In the genomic region with DNA sequence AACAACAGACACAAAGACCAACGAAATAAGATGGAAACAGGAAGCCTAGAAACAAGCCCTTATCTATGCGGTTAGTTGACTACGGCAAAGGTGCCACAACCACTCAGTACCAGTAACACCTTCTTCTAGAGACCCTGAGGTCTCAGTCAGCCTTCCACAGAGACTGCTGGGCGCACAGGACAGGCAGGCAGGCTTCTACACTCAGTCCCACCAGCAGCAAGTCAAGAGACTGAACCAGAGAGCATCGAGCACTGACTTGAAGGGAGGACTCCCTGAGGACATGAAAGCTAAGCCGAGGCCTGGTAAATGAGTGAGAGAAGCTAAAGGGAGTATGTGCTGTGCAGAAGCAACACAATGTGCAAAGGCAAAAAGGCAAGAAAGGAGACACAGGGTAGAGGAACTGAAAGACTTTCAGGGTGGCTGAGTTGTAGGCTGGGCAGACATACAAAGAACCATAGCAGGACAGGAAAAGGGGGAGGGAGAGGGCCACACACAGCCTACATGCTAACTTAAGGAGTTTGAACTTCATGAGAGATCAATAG, we compare ENCODE assay signal across 12 mouse cellular contexts. TPM values are rescaled to one million over a fixed set of nuclear protein-coding genes. Genes with fewer than 3 reads are reported as not detected.
DNase-seq lines count a peak whose midpoint lies in the region; ATAC-seq lines count a peak whose summit lies in the region.
"Had no signal": no experiment of that assay in that cellular context is flagged by ENCODE, and none has a peak within 500 bp of the region (broad histone marks: within the 10 kb centered on the region; RNA-seq: fewer than 3 reads in every experiment).

No protein-coding gene starts in this region.

- no peak overlapping the region for H3K4me3 ChIP-seq in heart, embryonic 12.5 days
- H3K4me3 ChIP-seq in liver, embryonic 13.5 days (replicated peaks), result peak overlapping the region; percentile 31; the same call in 1 of the 2 replicates
- H3K4me3 ChIP-seq: limb, embryonic 13.5 days; midbrain, embryonic 10.5 days had no signal

- H3K4me2 ChIP-seq in heart, embryonic 12.5 days, result no peak overlapping the region
- peak overlapping the region; percentile 56 for H3K4me2 ChIP-seq in liver, embryonic 13.5 days
- H3K4me2 ChIP-seq: limb, embryonic 13.5 days had no signal

- intact Hi-C loops in heart, postnatal 36 days (cut with DNase I), result no loop called here

- no peaks in the 10 kb centered on the region for H3K27me3 ChIP-seq in heart, embryonic 12.5 days (replicated peaks)
- H3K27me3 ChIP-seq in liver, embryonic 13.5 days, result no peaks in the 10 kb centered on the region
- H3K27me3 ChIP-seq: limb, embryonic 13.5 days had no signal

- H3K9me3 ChIP-seq in heart, embryonic 12.5 days (replicated peaks), result no peaks in the 10 kb centered on the region
- H3K9me3 ChIP-seq in liver, embryonic 13.5 days (replicated peaks), result no peaks in the 10 kb centered on the region
- H3K9me3 ChIP-seq: limb, embryonic 13.5 days; midbrain, embryonic 10.5 days had no signal

- no peak for ATAC-seq in heart, embryonic 12.5 days (ENCODE audit: insufficient number of reproducible peaks, low FRiP score)
- ATAC-seq in liver, embryonic 13.5 days (ENCODE audit: low read depth), result peak; percentile 17; the same call in 1 of the 2 replicates
- ATAC-seq: hindbrain, postnatal 0 days had no signal

- H3K9ac ChIP-seq in heart, embryonic 12.5 days, result no peak overlapping the region
- peak overlapping the region; percentile 63 for H3K9ac ChIP-seq in liver, embryonic 13.5 days
- H3K9ac ChIP-seq: limb, embryonic 13.5 days had no signal

- no peak for DNase-seq in heart, postnatal 36 days
- DNase-seq in thymus, postnatal 0 days (ENCODE audit: low spot score), result peak; percentile 22
- no peak for DNase-seq in thymus, adult 18-20 months
- no peak for DNase-seq in liver, embryonic 13.5 days
- no peak for DNase-seq in MN1 (ENCODE audit: low spot score)
- no peak for DNase-seq in cerebellum, postnatal 36 days
- no peak for DNase-seq in frontal cortex, postnatal 25 days (ENCODE audit: low spot score in 2 of 2)

- WGBS in heart, embryonic 12.5 days, result 68% methylated on average over 6 of the region's 6 CpGs
- 40% methylated on average over 6 of the region's 6 CpGs for WGBS in liver, embryonic 13.5 days (ENCODE audit: insufficient replicate concordance)

- H3K36me3 ChIP-seq in heart, embryonic 12.5 days, result peaks cover 13% of the 10 kb centered on the region
- H3K36me3 ChIP-seq in liver, embryonic 13.5 days, result peaks cover 89% of the 10 kb centered on the region

- H3K4me1 ChIP-seq in heart, embryonic 12.5 days (replicated peaks), result peaks cover 49% of the 10 kb centered on the region
- H3K4me1 ChIP-seq in liver, embryonic 13.5 days (replicated peaks), result peaks cover 97% of the 10 kb centered on the region
- H3K4me1 ChIP-seq: limb, embryonic 13.5 days; midbrain, embryonic 10.5 days had no signal

- H3K27ac ChIP-seq in heart, embryonic 12.5 days (ENCODE audit: poor library complexity, severe bottlenecking), result peak overlapping the region; percentile 12; the same call in 1 of the 2 replicates
- peak overlapping the region; percentile 84 for H3K27ac ChIP-seq in liver, embryonic 13.5 days
- H3K27ac ChIP-seq: hindbrain, postnatal 0 days; limb, embryonic 13.5 days; midbrain, embryonic 10.5 days had no signal

RNA-seq across cellular contexts. Expression of a gene that starts 16.8 kb away (rescaled TPM):
- polyA plus RNA-seq in heart, embryonic 12.5 days (2016; fragmentation: Nextera tagmentation; extraction: Ambion mirVana), result 11.0 and 11.3 TPM in 2 replicates
- total RNA-seq in heart, postnatal 36 days (2021), result 10 to 100 TPM; 19.8 TPM
- 8.4 and 9.9 TPM in 2 replicates for polyA plus RNA-seq in thymus, postnatal 0 days (2015; fragmentation: Nextera tagmentation; extraction: Ambion mirVana)
- polyA plus RNA-seq in liver, embryonic 13.5 days (2015; fragmentation: Nextera tagmentation; extraction: Ambion mirVana), result 36.1 and 36.2 TPM in 2 replicates

RNA-seq across cellular contexts. Expression of a gene that starts 17.2 kb away (rescaled TPM):
- polyA plus RNA-seq in heart, embryonic 12.5 days (2016; fragmentation: Nextera tagmentation; extraction: Ambion mirVana), result 0.14 and 0.15 TPM in 2 replicates
- not detected for total RNA-seq in heart, postnatal 36 days (2021)
- 0.10 and 0.18 TPM in 2 replicates for polyA plus RNA-seq in thymus, postnatal 0 days (2015; fragmentation: Nextera tagmentation; extraction: Ambion mirVana)
- 0.06 and 0.08 TPM in 2 replicates for polyA plus RNA-seq in liver, embryonic 13.5 days (2015; fragmentation: Nextera tagmentation; extraction: Ambion mirVana)
- polyA plus RNA-seq: urinary bladder, adult 2 months had no signal

RNA-seq across cellular contexts. Expression of a gene that starts 42.8 kb away (rescaled TPM):
- polyA plus RNA-seq in heart, embryonic 12.5 days (2016; fragmentation: Nextera tagmentation; extraction: Ambion mirVana), result 42.8 and 46.9 TPM in 2 replicates
- 1 to 10 TPM; 2.0 to 2.6 TPM for total RNA-seq in heart, postnatal 36 days (2021)
- polyA plus RNA-seq in thymus, postnatal 0 days (2015; fragmentation: Nextera tagmentation; extraction: Ambion mirVana), result 25.1 and 28.2 TPM in 2 replicates
- polyA plus RNA-seq in liver, embryonic 13.5 days (2015; fragmentation: Nextera tagmentation; extraction: Ambion mirVana), result 21.5 and 22.3 TPM in 2 replicates

RNA-seq across cellular contexts. Expression of a gene that starts 44.6 kb away (rescaled TPM):
- 53.8 and 59.3 TPM in 2 replicates for polyA plus RNA-seq in heart, embryonic 12.5 days (2016; fragmentation: Nextera tagmentation; extraction: Ambion mirVana)
- total RNA-seq in heart, postnatal 36 days (2021), result 10 to 100 TPM; 26.5 to 28.3 TPM
- 55.4 and 56.2 TPM in 2 replicates for polyA plus RNA-seq in thymus, postnatal 0 days (2015; fragmentation: Nextera tagmentation; extraction: Ambion mirVana)
- polyA plus RNA-seq in liver, embryonic 13.5 days (2015; fragmentation: Nextera tagmentation; extraction: Ambion mirVana), result 38.2 and 40.7 TPM in 2 replicates

RNA-seq across cellular contexts. Expression of a gene that starts 50.1 kb away (rescaled TPM):
- polyA plus RNA-seq in heart, embryonic 12.5 days (2016; fragmentation: Nextera tagmentation; extraction: Ambion mirVana), result 201 and 224 TPM in 2 replicates
- total RNA-seq in heart, postnatal 36 days (2021), result 10 to 100 TPM; 33.0 to 42.4 TPM
- polyA plus RNA-seq in thymus, postnatal 0 days (2015; fragmentation: Nextera tagmentation; extraction: Ambion mirVana), result 169 and 192 TPM in 2 replicates
- 152 and 192 TPM in 2 replicates for polyA plus RNA-seq in liver, embryonic 13.5 days (2015; fragmentation: Nextera tagmentation; extraction: Ambion mirVana)
